Mouse (Mus musculus) ES-E14 (cell line): ENCODE results near the gene Stip1.

Experiments
- CHD2 ChIP-seq: IDR thresholded peaks from 2 replicates; pipeline ENCODE4 v1.6.1; 2014; ENCODE audit warnings: mild to moderate bottlenecking, low read depth, low read length, inconsistent platforms
- HCFC1 ChIP-seq: IDR thresholded peaks from 2 replicates; pipeline ENCODE4 v1.6.1; 2012; ENCODE audit warnings: low read length, inconsistent platforms, borderline replicate concordance; ENCODE audit not compliant: insufficient read depth
- MAFK ChIP-seq: IDR thresholded peaks from 2 replicates; pipeline ENCODE4 v1.6.1; 2014; ENCODE audit warnings: mild to moderate bottlenecking, low read depth, low read length, inconsistent platforms; ENCODE audit not compliant: insufficient read depth
- ZC3H11A ChIP-seq: IDR thresholded peaks from 2 replicates; pipeline ENCODE4 v1.6.1; 2012; ENCODE audit warnings: low read depth, mild to moderate bottlenecking, inconsistent platforms, low read length, borderline replicate concordance
- ZNF384 ChIP-seq: IDR thresholded peaks from 2 replicates; pipeline ENCODE4 v1.6.1; 2012; ENCODE audit warnings: low read depth, low read length, inconsistent platforms

DNA sequence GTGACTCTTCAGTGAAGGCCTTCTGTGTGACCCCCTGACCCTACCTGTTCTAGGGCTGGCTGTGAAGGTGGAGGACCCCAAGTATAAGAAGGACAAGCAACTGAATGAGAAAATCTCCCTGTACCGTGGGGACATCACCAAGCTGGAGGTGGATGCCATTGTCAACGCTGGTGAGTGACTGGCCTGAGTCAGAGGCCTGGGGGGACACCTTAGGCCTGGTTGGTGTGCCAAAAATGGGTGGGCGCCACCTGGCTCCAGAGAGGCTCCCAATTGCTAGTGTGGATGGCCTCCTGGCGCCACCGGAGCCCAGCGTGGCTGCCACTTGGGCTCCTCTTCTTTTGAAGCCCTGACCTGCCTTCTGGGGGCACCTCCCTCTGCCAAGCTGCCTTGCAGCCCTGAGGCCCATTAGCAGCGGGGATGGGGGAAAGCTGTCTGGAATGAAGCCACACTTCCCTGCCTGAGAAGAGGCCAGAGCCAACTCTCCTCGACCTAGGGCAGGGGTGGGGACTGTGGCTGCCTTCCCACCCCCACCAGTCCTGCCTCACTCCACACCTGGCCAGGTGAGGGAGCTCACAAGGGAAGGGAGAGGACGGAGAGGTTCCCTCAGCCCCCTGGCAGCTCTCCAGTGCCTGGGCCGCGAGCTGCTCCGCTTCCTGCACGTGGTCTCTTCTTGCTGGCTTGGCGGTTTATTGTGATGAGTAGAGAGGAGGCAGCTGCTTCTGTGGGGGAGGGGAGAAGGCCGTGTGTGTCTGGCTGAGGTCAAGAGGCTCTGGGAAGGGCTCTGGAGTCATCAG is 26.5 kb upstream of the Stip1 start:
- TF ChIP-seq ZNF384 (no peak), HCFC1 (no peak), ZC3H11A (no peak), CHD2 (no peak), MAFK (no peak)
